Mouse (Mus musculus) adrenal gland, postnatal 25 days (tissue): ENCODE results near the gene Tnfrsf9. TPM values are rescaled to one million over a fixed set of nuclear protein-coding genes. Genes with fewer than 3 reads are reported as not detected.

Source experiments
- DNase-seq: peaks from one replicate; pipeline ENCODE4 v3.0.0; 2021; ENCODE audit warnings: mixed read lengths
- total RNA-seq: library from RNA; stranded (reverse); gene quantifications from 2 replicates; pipeline ENCODE4 v1.2.3, GENCODE M21; 2021

The Tnfrsf9 gene
- total RNA-seq, 1 experiment from 2014 or later: 0.15 TPM

GRCm38 (mm10) chr4:150927789-150928188, 13.4 kb downstream of the Tnfrsf9 start:
- DNase-seq: no peak

DNA sequence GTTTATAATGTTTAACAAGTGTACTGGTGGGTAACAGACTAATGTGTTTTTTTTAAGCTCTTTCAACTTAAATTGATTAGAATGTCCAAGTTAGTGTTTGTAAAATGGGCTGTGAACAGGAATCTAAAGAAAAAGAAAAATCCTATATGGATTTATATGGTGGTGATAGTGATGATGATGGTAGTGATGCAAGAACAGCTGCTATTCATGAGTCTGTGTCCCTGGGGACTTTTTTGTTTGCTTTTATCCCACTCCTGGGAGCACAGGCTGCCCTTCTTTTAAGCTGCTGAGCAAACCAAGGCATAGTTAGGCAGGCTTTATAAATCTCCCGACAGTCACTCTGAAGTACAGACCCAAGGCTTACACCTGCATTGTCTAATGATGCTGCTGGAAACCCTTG, 19.1 kb downstream of the Tnfrsf9 start:
- no peak for DNase-seq

DNA sequence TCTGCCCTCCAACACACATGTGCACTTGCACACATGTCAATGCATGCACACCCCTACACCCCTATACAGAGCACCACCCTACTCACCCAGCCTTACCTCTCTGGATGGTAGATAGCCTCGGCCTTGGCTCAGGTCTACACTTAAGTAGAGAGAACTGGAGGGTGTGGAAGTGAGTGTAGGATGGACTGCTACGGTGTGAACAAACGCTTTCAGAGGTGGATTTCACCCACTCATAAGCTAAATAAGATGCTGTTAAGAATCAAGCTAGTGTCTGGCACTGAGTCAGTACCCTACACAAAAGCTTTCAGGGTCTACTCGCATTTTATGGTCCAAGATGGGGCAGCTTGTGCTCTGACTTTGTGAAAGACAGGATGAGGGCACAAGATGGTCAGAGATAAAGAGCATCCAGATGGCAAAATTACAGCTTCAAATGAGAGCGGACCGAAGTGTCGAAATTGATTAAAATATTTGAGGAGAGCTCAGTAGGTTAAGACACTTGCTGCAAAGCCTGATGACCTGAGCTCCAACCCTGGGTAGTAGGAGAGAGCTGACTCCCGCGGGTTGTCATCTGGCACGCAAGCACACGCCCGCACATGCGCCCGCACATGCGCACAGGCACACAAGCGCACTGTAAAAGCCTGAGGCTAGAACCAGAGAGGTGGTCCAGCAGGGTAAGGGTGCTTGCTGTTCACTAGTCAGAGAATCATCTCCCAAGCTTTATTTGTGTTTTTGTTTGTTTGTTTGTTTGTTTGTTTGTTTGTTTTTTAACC, 23.1 kb downstream of the Tnfrsf9 start:
- peak; percentile 51 for DNase-seq

DNA sequence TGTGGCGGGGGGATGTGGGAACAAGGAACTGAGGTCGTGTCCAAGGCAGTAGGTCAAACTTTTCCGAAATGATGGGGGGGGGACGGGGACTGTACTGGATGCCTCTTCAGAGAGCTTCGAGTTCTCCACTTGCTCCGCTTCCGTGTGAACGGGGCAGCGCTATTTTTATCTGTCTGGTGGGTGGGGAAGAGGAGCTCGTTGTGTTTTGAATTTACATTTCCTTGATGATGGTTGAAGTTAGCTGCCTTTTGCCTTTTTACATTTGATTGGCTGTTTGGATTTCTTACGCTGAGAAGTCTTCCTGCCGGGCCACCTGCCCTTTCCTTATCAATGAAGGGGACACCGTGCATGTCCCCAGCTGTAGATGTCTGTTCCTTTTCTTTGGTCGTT, 23.7 kb downstream of the Tnfrsf9 start:
- DNase-seq: no peak

- DNase-seq: no peak
These were observed 25.8 kb downstream of the Tnfrsf9 start for GRCm38 (mm10) chr4:150939991-150940651.

DNA sequence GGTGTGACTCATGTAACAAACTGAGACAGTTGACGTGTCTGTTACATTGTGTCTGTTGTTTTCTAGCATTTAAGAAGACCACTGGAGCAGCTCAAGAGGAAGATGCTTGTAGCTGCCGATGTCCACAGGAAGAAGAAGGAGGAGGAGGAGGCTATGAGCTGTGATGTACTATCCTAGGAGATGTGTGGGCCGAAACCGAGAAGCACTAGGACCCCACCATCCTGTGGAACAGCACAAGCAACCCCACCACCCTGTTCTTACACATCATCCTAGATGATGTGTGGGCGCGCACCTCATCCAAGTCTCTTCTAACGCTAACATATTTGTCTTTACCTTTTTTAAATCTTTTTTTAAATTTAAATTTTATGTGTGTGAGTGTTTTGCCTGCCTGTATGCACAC, 30.3 kb downstream of the Tnfrsf9 start:
- DNase-seq: no peak

DNA sequence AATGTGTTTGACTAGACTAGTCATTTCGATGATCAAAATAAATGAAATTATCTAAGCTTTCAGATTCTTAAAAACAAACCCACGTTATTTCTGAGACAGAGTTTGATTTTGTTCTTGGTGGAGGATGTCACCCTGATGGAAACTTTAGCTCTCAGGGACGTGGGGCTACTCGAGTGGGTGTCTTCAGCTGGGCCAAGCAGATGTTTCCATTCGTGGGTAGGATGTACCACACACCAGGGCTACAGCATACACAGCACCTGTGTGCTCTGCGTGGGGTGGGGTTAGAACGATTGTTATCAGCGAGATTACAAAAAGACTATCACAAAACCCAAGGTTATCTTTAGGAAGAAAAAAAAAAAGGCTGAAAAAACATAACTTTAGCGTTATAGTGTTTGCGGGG, 36.6 kb downstream of the Tnfrsf9 start:
- no peak for DNase-seq

GRCm38 (mm10) chr4:150956369-150957105, 42.2 kb downstream of the Tnfrsf9 start:
- no peak for DNase-seq

DNA sequence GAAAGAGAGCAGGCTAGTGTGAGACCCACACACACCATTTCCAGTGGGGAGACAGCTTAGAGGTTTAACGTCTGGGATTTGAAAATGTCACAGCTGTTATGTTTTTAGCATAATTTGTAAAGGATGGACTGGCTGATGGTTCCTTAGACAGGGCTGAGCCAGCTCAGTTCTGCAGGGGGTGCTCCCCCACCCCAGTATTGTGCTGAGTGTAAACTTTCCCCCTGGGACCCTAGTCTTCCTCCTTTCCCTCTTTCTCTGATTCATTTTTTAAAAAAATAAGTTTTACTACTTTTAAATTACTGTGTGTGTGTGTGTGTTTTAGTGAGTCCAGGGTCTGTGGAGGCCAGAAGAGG, 42.7 kb downstream of the Tnfrsf9 start:
- no peak for DNase-seq

- DNase-seq: no peak
These were observed 44.2 kb downstream of the Tnfrsf9 start for GRCm38 (mm10) chr4:150958536-150958935.

DNA sequence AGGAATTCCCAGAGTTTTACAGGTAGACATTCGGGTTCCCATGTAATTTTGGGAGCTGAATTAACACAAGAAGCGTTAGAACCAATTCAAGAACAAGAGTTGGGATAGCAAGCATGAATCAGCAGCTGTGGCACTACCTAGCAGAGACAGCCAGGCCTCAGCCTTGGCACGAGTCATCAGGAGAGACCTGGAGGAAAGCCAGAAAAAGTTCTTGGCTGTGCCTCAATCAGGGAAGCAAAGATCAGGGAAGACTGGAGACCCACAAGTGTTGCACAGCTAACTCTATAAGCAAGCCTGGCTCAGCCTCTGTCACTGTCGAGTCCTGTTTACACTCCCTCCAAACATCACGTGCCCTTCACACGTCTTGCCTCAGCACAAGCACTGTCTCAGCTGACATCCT, 47.9 kb downstream of the Tnfrsf9 start:
- DNase-seq: peak; percentile 59

DNA sequence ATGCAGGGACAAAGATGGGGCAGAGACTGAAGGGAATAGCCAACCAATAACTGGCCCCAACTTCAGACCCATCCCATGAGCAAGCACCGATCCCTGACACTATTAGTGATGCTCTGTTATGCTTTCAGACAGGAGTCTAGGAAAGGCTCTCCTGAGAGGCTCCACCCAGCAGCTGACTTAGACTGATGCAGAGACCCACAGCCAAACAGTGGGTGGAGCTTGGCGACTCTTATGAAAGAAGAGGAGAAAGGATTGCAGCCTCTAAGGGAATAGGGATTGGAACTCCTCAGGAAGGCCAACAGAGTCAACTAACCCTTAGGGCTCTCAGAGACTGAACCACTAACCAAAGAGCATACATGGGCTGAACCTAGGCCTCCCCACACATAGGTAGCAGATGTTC, 49.3 kb downstream of the Tnfrsf9 start:
- no peak for DNase-seq

GRCm38 (mm10) chr4:150964635-150965554, 50.5 kb downstream of the Tnfrsf9 start:
- DNase-seq: peak; percentile 88

DNA sequence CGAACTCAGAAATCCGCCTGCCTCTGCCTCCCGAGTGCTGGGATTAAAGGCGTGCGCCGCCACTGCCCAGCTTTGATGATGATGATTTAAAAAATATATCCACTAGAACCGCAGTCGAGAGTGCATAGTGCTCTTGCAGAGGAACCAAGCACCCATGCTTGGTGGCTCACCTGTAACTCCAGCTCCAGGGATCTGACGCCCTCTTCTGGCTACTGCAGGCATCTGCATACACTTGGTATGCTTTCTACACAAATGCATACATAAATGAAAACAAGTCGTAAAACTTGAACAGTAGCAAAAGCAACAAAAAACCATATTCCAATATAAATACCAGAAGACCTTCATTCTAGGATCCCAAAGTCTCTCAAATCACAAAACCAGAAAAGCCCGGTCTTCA, 51.2 kb downstream of the Tnfrsf9 start:
- DNase-seq: no peak

DNA sequence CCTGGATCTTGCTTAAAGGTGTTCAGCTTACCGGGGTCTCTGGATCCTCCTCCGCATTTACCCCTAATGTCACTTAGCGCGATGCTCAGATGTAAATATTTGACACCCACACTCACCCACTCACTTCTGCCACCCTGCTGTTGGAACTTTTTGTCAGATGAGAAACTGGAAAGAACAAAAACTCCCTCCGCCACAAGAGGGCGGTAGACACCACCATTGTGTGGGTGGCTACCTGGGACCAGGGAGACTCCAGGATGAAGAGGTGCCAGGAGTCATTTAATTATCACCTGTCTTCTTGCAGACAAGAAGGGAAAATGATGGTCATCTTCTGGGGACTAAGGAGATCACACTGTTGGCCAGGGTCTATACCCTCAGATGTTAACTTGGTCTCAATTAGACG, 52.2 kb downstream of the Tnfrsf9 start:
- DNase-seq: peak; percentile 65

DNA sequence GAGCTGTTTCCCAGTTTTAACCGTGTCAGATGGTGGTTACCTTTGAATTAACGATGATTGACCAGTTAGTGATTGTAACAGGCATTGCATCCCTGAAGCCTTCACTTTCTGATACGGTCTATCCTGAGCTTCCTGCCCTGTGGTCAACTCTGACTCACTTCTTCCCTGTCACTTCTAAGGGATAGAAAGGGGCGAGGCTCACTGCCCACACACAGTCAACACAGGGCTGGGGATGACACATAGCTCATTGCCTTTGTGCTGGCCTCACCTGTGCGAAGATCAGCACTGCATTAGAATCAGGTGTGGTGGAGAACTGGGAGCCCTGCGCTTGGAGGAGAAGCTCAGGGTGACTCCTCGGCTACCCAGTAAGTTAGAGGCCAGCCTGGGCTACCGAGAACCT, 54.6 kb downstream of the Tnfrsf9 start:
- no peak for DNase-seq

GRCm38 (mm10) chr4:150973264-150973663, 58.9 kb downstream of the Tnfrsf9 start:
- peak; percentile 75 for DNase-seq

DNA sequence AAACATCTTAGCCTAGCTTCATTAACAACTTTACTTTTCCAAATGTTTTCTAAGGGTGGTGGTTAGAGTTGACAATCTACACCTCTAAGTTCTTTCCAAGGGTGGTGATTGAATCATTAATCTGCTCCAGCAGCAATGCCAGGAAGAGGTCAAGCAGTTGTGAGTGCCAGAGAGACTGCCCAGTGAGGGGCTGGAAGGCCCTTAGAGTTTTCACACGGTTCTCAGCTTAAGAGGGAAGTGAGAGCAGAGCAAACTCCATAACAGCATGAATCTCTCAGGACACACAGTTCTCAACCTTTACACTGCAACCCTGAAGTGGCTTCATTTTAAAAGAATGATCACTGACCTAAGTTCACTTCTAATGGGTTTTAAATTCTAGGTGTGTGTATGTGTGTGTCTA, 60.8 kb downstream of the Tnfrsf9 start:
- DNase-seq: no peak

- no peak for DNase-seq
These were observed 64.0 kb downstream of the Tnfrsf9 start for GRCm38 (mm10) chr4:150978156-150978910.

- no peak for DNase-seq
These were observed 65.1 kb downstream of the Tnfrsf9 start for GRCm38 (mm10) chr4:150979455-150979854.

DNA sequence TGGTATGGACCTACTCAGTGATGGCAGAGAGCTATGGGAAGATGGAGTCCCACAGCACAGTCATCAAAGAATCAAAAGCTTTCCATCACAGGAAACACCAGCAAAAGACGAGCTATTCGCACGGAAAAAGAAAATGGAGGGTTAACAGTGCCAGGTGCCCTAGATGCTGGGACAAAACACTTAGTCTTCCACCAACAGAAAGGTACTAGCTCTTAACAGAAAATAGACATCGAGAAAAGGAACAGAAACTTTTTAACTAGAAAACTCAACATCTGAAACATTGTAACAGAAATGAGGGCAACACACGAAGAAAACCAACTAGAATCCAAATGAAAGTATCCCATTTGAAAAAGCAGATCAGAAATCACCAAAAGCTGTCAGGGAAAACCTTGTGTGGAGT, 65.8 kb downstream of the Tnfrsf9 start:
- no peak for DNase-seq

DNA sequence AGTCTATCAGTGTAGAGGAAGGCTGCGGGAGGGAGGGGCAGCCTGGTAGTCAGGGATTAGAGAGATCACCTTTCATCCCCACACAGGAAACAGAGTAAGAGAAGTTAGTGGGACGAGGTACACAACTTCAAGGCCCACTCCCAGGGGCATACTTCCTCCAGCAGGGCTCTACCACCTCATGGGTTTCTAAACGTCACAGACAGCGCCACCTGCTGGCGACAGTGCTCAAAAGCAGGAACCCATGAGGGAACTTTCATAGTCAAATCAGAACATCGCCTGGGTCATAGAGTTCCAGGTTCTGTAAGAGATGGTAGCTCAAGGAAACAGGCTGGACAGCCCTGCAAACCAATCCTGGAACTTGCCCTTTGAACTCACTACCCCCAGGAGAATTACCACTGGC, 75.8 kb downstream of the Tnfrsf9 start:
- DNase-seq: peak; percentile 45
